Mouse (Mus musculus) E14TG2a.4 (cell line): ENCODE measurements around the gene Dhrs4.

Experiments
- CTCF ChIP-seq: conservative IDR thresholded peaks from 2 replicates; pipeline ENCODE4 v1.5.1; 2014; ENCODE audit warnings: low read length
- NANOG ChIP-seq: IDR thresholded peaks from 2 replicates; pipeline ENCODE4 v1.6.1; 2014; ENCODE audit warnings: borderline replicate concordance, low read length, mixed read lengths
- POU5F1 ChIP-seq: IDR thresholded peaks from 2 replicates; pipeline ENCODE4 v1.6.1; 2014; ENCODE audit warnings: low read length, borderline replicate concordance

- TF ChIP-seq CTCF, result no peak
- no peak for TF ChIP-seq POU5F1
- TF ChIP-seq NANOG, result no peak
These were observed 41.0 kb downstream of the Dhrs4 start for GRCm38 (mm10) chr14:55519604-55520003.
